Mouse (Mus musculus) testis, adult 2 months (tissue): ENCODE measurements around the gene Tnrc6b.

ENCODE experiments used
- CTCF ChIP-seq: fragments of 200-500 bp; IDR thresholded peaks from 2 replicates; pipeline ENCODE4 v1.5.1; 2012; ENCODE audit warnings: low read depth, mild to moderate bottlenecking, inconsistent platforms, low read length, moderate library complexity; ENCODE audit not compliant: control insufficient read depth, insufficient read depth, insufficient replicate concordance
- POLR2A ChIP-seq: fragments of 200-500 bp; IDR thresholded peaks from 2 replicates; pipeline ENCODE4 v1.6.1; 2012; ENCODE audit warnings: low read depth, mild to moderate bottlenecking, inconsistent platforms, low read length, moderate library complexity; ENCODE audit not compliant: control insufficient read depth

GRCm38 (mm10) chr15:80831170-80831569 lies 120.1 kb downstream of the Tnrc6b start:
- TF ChIP-seq CTCF (no peak), POLR2A (no peak)
